Mouse (Mus musculus): ENCODE measurements at regions not wholly inside any gene's neighbourhood (a gene's known extent, or its start where the extent isn't known, plus 50 kb on each side); places are given as distances from the start of the nearest gene placed in this dataset.

DNA sequence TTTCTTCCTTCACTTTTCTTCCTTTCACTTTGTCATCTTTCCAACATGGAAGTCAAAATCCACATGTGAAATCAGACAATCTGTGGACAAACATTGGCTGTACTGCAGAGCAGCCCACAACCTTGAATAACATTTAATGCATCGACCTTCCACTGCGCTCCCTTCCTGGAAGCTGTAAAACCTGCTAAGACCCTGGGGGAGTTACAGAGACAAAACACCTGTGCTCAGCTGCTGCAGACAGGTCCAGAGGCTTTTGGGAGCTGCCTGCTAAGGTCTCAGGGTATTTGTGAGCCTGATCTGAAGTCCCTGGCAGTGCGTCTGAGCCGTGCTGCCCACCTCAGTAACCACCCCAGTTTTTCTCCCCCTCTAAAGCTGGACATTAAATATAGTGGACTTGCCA, 166.1 kb upstream of the Sesn3 start:
- no peak for DNase-seq

GRCm38 (mm10) chr9:14109492-14109891, 165.4 kb upstream of the Sesn3 start:
- no peak for DNase-seq

- no peak for DNase-seq
Measured at GRCm38 (mm10) chr9:14111713-14112112, 163.2 kb upstream of the Sesn3 start.

- DNase-seq = no peak
Measured at GRCm38 (mm10) chr9:14115521-14115920, 159.3 kb upstream of the Sesn3 start.

- no peak for DNase-seq
Measured at GRCm38 (mm10) chr9:14116097-14116840, 158.6 kb upstream of the Sesn3 start.

GRCm38 (mm10) chr9:14133372-14133771, 141.5 kb upstream of the Sesn3 start:
- DNase-seq = no peak

- DNase-seq = no peak
Measured at GRCm38 (mm10) chr9:14134894-14135450, 139.9 kb upstream of the Sesn3 start.

GRCm38 (mm10) chr9:14141321-14141720, 133.5 kb upstream of the Sesn3 start:
- DNase-seq = no peak

DNA sequence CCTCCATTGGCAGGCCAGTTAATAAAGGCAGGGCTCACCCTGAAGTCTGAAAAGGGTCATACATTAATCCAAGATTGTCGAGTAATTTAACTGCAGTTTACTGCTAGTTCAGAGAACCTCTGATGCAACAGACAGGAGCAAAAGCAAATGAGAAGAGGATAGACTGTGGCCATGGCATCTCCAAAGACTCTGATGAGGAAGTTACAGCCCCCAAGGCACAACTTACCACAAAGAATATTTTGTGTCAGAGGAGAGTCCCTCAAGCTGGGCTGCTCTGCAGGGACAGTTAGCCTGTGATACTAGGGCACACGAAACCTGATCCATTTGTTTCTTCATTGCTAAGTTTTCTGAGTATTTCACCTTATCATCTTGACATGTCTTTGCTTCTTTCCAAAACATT, 130.9 kb upstream of the Sesn3 start:
- no peak for DNase-seq

GRCm38 (mm10) chr9:14147088-14147487, 127.8 kb upstream of the Sesn3 start:
- no peak for DNase-seq

GRCm38 (mm10) chr9:14147731-14148130, 127.1 kb upstream of the Sesn3 start:
- peak; percentile 23 for DNase-seq

- no peak for DNase-seq
Measured at GRCm38 (mm10) chr9:14150288-14150687, 124.6 kb upstream of the Sesn3 start.

- DNase-seq = no peak
Measured at GRCm38 (mm10) chr9:14156967-14157366, 117.9 kb upstream of the Sesn3 start.

GRCm38 (mm10) chr9:14158096-14158837, 116.6 kb upstream of the Sesn3 start:
- DNase-seq = peak; percentile 82

DNA sequence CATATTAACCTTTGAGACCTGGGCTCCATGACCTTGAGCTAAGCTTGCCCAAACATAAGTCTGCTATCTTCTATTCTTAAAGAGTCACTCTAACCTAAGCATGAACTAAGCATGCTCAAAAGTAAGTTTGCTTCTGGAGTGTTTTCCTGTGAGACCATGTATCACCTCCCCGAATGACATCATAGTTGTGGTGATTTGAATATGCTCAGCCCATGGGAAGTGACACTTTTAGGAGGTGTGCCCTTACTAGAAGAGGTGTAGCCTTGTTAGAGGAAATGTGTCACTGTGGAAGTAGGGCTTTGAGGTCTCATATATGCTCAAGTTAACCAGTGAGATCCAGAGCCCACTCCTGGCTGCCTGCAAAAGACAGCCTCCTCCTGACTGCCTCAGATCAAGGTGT, 114.7 kb upstream of the Sesn3 start:
- DNase-seq = no peak

- DNase-seq = no peak
Measured at GRCm38 (mm10) chr9:14171589-14172240, 103.2 kb upstream of the Sesn3 start.

GRCm38 (mm10) chr9:14173631-14174323, 101.1 kb upstream of the Sesn3 start:
- DNase-seq = peak; percentile 87

GRCm38 (mm10) chr9:14174324-14175040, 100.4 kb upstream of the Sesn3 start:
- DNase-seq = no peak

GRCm38 (mm10) chr9:14175041-14175881, 99.6 kb upstream of the Sesn3 start:
- peak; percentile 41 for DNase-seq

DNA sequence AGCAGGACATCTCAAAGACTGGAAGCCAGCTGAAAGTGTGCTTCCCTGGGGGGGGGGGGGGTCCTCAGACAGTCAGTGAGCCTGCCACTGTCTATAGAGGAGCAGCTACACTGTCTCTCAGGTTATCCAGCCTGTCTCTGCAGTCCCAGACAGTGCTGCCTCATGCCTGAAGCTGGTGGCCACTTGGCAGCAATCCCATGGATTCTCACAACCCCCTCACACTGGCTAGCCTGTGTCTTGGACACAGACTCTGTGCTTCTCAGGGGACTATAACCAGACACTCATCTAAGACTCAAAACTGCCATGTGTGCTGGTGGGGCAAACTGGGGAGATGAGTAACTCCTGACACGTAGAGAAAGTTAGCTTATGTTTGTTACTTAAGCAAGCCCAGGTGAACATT, 95.1 kb upstream of the Sesn3 start:
- DNase-seq = no peak

- DNase-seq = peak; percentile 62
Measured at GRCm38 (mm10) chr9:14184261-14184660, 90.6 kb upstream of the Sesn3 start.

Measured in kidney, adult 9 months (tissue).